Mouse (Mus musculus): ENCODE data around the gene Serpinf1. TPM values are rescaled to one million over a fixed set of nuclear protein-coding genes. Genes with fewer than 3 reads are reported as not detected.
"Not testable (repeated sequence)": the region's sequence is repeated elsewhere in the genome, so short reads cannot be mapped to it uniquely, and the experiment has no call there.

Serpinf1 gene
- polyA plus RNA-seq, 1 experiment = 34.7 TPM

DNA sequence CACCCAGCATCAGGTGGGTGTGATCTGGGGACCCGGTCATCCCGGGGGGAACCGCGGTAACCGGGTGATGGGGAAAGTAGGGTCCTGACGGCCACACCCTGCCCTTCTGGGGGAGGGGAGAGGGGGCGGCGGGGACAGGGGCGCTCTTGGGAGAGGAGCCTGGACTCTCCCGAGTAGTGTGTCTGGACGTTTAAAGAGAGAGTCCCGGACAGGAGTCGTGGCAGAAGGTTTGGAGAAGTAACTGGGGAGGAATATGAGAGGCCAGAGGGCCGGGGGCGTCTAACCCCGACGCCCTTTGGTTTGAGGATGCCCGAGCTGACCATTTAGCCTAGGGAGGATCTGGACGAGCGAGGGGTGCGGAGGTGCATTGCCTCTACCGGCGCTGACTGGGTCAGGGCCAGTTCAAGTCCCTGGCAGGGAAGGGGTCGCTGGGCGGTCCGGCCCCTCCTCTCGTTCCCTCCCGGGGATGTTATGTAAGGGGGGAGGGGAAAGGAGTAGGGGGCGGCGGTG lies 39.3 kb upstream of the Serpinf1 start:
- TF ChIP-seq POLR2A (IDR thresholded peaks at IDR 0.05; ENCODE audit: borderline replicate concordance, extremely low read depth, insufficient read depth, insufficient read length, poor library complexity, severe bottlenecking) (no peak), CTCF (IDR thresholded peaks at IDR 0.05; ENCODE audit: borderline replicate concordance, extremely low read depth, insufficient read depth, insufficient read length) (no peak)
- no peak for DNase-seq (ENCODE audit: low read depth)

GRCm38 (mm10) chr11:75460844-75461742 lies 38.6 kb upstream of the Serpinf1 start, which contains the start of gene Tlcd2:
Gene Tlcd2, plus strand, starts transcription at chr11:75461715.
- TF ChIP-seq POLR2A (IDR thresholded peaks at IDR 0.05; ENCODE audit: borderline replicate concordance, extremely low read depth, insufficient read depth, insufficient read length, poor library complexity, severe bottlenecking) = peak; percentile 55; the same call in 1 of the 2 replicates
- no peak for TF ChIP-seq CTCF (IDR thresholded peaks at IDR 0.05; ENCODE audit: borderline replicate concordance, extremely low read depth, insufficient read depth, insufficient read length)
- peak; percentile 100 for DNase-seq (ENCODE audit: low read depth)

- no peak for TF ChIP-seq CTCF (IDR thresholded peaks at IDR 0.05; ENCODE audit: borderline replicate concordance, extremely low read depth, insufficient read depth, insufficient read length)
- no peak for TF ChIP-seq POLR2A (IDR thresholded peaks at IDR 0.05; ENCODE audit: borderline replicate concordance, extremely low read depth, insufficient read depth, insufficient read length, poor library complexity, severe bottlenecking)
- DNase-seq (ENCODE audit: low read depth) = peak; percentile 96
Observed at GRCm38 (mm10) chr11:75460103-75460843, 37.8 kb upstream of the Serpinf1 start.

DNA sequence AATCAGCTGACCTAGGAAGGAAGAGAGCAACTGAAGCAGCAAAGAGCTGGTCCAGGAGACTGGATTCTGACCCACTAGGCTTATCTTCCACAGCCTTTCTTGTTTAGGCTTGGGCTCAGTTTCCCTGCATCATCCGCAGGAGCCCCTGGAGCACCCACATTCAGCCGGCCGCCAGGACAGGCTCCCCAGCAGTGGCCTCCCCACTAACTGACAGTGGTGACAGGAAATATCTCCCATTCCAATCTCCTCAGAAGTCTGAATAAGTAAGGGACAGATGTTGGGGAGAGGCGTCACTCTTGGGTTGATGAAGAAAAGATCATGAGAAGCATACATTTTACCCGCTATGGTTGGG lies 37.2 kb upstream of the Serpinf1 start:
- no peak for DNase-seq (ENCODE audit: low read depth)
- no peak for TF ChIP-seq CTCF (IDR thresholded peaks at IDR 0.05; ENCODE audit: borderline replicate concordance, extremely low read depth, insufficient read depth, insufficient read length)

DNA sequence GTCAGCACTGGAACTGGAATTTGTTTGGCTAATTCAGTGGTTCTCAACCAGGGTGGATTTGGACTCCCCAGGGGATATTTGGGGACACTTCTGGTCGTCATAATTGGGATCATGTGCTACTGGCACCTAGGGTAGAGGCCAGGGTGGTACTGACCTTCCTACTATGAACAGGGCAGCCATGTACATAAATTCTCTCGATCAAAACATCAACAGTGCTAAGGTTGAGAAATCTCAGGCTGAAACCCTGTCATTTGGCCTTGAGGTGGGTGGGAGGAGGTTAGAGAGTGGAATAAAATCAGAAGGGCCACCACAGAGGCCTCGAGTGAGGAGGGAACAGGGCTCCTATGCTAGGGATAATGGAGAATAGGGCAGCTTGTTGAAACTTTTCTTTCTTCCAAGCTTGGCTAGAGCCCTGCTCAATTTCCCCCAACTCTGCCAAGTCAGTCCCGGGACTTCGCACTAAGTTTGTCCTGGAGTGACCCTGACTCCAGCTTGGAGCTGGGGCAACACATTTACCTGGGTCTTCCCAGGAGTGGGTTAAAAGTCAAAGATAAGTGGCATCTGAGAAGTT lies 36.7 kb upstream of the Serpinf1 start:
- DNase-seq (ENCODE audit: low read depth) = no peak
- no peak for TF ChIP-seq POLR2A (IDR thresholded peaks at IDR 0.05; ENCODE audit: borderline replicate concordance, extremely low read depth, insufficient read depth, insufficient read length, poor library complexity, severe bottlenecking)
- no peak for TF ChIP-seq CTCF (IDR thresholded peaks at IDR 0.05; ENCODE audit: borderline replicate concordance, extremely low read depth, insufficient read depth, insufficient read length)

- TF ChIP-seq CTCF (IDR thresholded peaks at IDR 0.05; ENCODE audit: borderline replicate concordance, extremely low read depth, insufficient read depth, insufficient read length) = no peak
- no peak for TF ChIP-seq POLR2A (IDR thresholded peaks at IDR 0.05; ENCODE audit: borderline replicate concordance, extremely low read depth, insufficient read depth, insufficient read length, poor library complexity, severe bottlenecking)
- DNase-seq (ENCODE audit: low read depth) = no peak
Observed at GRCm38 (mm10) chr11:75458628-75459041, 36.1 kb upstream of the Serpinf1 start.

- peak; percentile 45 for DNase-seq (ENCODE audit: low read depth)
Observed at GRCm38 (mm10) chr11:75458169-75458568, 35.7 kb upstream of the Serpinf1 start.

DNA sequence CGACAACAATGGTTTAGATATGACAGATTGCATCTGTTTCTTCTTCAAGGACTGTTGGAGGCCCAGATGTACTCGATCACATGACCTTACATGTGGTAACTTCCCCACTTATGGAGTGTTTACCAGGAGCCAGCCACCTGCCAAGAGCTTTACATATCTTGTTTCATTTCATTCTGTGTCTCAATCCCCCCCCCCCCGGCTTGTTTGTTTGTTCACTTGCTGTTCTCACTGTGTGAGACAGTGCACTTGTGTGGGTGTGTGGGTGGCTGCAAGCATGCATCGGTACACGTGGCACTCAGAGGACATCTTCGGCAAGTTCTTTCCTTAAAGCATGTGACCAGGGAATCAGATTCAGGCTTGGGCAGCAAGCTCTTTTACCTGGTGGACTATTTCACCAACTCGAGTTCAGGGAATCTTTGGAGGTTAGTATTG lies 34.0 kb upstream of the Serpinf1 start:
- DNase-seq (ENCODE audit: low read depth) = no peak
- TF ChIP-seq CTCF (IDR thresholded peaks at IDR 0.05; ENCODE audit: borderline replicate concordance, extremely low read depth, insufficient read depth, insufficient read length) = no peak
- no peak for TF ChIP-seq POLR2A (IDR thresholded peaks at IDR 0.05; ENCODE audit: borderline replicate concordance, extremely low read depth, insufficient read depth, insufficient read length, poor library complexity, severe bottlenecking)

More at GRCm38 (mm10) chr11:75458169-75458568, 35.7 kb upstream of the Serpinf1 start:
- TF ChIP-seq POLR2A (IDR thresholded peaks at IDR 0.05; ENCODE audit: borderline replicate concordance, extremely low read depth, insufficient read depth, insufficient read length, poor library complexity, severe bottlenecking) (no peak), CTCF (IDR thresholded peaks at IDR 0.05; ENCODE audit: borderline replicate concordance, extremely low read depth, insufficient read depth, insufficient read length) (peak; percentile 66; the same call in 1 of the 2 replicates)

DNA sequence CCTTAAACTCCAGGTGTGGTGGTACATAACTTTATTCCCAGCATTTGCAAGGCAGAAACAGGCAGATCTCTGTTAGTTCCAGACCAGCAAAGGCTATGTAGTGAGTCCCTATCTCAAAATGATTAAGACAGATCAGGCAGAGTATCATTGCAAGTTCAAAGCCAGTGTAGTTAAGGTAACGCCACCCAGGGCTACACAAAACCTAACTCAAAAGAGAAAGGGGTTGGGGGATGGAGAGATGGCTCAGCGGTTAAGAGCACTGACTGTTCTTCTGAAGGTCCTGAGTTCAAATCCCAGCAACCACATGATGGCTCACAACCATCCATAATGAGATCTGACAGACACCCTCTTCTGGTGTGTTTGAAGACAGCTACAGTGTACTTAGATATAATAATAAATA lies 33.5 kb upstream of the Serpinf1 start:
- not testable (repeated sequence) for DNase-seq (ENCODE audit: low read depth)

GRCm38 (mm10) chr11:75455041-75455736 lies 32.7 kb upstream of the Serpinf1 start:
- no peak for DNase-seq (ENCODE audit: low read depth)
- TF ChIP-seq CTCF (IDR thresholded peaks at IDR 0.05; ENCODE audit: borderline replicate concordance, extremely low read depth, insufficient read depth, insufficient read length) (no peak), POLR2A (IDR thresholded peaks at IDR 0.05; ENCODE audit: borderline replicate concordance, extremely low read depth, insufficient read depth, insufficient read length, poor library complexity, severe bottlenecking) (no peak)

Measured in brain, embryonic 14.5 days (tissue).